Mouse (Mus musculus): ENCODE measurements around the gene Rap2a. TPM values are rescaled to one million over a fixed set of nuclear protein-coding genes. Genes with fewer than 3 reads are reported as not detected.

The Rap2a gene
- total RNA-seq (2021), result 10 to 100 TPM; 85.6 to 89.7 TPM

DNA sequence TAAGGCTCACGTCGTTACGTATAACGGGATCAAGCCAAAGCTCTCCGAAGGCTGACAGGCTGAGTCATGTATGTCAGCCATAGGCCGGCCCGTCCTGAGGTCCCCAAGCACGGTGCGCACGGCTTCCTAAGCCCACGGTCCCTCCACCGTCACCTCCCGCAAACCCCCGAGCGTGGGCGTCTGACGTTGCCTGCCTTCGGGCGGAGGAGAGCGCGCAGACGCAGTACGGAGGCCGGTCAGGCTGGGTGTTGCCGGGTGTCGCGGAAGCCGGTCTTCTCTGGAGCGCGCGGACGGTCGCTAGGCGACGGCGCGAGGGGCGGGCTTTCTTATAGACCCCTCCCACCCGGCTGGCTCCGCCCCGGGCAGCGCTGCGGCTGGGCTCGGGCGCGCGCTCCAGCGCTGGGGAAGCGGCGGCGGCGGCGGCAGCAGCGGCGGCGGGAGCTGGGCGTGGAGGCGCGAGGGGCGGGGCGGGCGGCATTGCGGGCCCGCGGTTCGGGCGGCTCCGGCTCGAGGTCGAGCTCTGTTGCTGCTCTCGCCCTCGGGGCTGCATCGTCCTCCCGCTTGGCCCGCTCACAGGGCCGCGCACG is at the start of gene Rap2a:
Gene Rap2a, plus strand, starts transcription at position 463 of the 587 bp plus-strand sequence.
- DNase-seq, result peak; percentile 96 to 97

DNA sequence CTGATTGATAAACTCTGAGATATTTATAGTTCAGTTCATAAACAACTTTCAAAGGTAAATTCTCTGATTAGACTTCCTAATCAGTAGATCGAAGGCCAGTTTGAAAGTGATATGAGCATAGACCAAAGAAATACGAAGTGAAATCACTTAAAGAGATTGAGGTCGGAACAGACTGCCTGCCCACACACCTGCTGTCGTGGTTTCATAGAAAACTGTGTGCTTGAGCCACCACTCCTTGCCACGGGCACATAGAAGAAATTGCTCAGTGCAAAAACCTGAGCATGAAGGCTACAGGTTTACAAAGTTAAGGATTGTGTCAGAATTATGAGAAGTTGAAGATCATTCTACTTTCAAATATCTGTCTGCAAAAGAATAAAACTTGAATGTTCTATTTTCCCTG is 49.7 kb upstream of the Rap2a start:
- DNase-seq, result peak in 1 of 2 experiments; percentile 30

DNA sequence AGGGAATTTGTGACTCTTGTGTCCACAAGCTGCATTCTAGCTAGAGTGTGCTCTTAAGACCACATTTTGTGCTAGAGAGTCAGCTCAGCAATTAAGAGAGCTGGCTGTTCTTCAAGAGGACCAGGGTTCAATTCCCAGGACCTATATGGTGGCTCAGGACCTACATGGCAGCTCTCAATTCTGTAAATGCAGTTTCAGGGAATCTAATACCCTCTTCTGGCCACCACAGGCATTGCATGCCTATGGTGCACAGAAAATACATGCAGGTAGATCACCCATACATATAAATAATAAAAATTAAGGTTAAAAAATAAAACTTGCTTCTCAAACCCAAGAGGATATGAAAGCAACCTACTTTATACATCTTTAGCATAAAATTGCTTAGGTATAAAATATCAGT is 45.5 kb upstream of the Rap2a start:
- no peak for DNase-seq

DNA sequence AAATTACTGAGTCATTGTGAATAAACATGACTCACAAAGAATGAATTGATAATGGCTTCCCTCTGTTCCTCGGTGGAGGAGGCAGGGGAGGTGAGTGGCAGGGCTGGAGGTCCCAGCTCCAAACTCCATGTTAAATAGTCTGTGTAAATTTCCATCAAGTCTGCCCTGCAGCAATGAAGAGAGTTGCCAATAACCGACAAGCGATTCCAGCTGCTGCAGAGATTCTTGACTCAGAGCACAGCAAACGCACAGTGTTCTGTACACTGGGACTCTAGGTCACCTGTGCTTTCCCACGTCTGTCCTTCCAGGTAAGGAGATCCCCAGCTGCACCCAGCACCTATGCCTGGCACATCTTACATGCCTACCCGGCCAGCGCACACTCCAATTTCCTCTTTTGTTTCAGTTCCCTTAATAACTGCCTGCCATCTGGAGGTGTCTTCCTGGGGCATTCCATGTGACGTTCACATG is 44.3 kb upstream of the Rap2a start:
- no peak for DNase-seq

DNA sequence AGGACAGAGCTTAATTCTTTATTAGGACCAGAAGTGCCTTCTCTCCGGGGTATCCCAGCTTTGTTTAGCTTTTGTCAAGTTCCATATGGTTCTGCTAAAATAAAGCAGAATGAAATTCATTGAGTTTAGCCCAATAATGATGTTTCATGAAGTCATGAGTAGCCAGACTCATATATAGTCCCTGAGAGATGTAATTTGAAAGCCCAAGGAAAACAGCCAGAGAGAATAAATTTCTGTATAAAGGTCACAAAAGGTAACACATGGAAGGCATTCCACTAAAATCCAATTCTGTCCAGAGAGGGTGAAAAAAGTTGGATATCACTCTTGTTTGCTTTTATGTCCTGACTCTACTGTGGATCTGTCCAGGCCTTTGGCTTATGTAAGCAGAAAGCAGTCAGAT is 43.4 kb upstream of the Rap2a start:
- no peak for DNase-seq

DNA sequence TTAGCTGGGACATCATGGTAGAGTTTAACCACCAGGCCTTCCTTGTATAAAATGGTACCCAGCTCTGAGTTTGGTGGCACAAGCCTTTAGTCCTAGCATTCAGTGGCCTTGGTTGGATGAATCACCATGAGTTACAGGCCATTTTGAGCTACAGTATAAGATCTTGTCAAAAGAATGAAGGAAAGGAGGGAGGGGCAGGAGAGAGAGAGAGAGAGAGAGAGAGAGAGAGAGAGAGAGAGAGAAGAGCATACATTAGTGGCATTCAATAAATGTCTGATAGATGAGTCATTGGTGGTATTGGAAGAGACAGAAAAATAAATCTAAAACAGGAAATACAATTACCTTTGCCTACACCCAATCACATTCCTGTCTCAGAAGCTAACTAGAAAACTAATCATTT is 37.5 kb upstream of the Rap2a start:
- DNase-seq, result no peak

DNA sequence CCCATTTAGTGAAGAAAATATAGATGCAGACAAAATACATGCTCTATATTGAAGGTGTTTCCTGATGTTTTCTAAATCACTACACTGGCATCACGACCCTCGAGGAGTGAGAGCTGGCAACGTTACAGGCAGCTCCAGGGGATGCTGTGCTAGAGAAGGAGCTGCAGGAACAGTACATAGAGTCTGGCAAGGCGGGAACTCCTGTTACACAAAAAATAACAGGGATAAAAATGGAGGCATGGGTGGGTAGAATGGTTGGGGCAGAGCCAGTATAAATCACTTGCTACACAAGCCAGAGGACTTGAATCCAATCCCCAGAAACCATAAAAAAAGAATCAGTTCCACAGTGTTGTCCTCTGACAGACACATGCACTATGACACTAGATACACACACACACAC is 37.0 kb upstream of the Rap2a start:
- DNase-seq, result no peak

DNA sequence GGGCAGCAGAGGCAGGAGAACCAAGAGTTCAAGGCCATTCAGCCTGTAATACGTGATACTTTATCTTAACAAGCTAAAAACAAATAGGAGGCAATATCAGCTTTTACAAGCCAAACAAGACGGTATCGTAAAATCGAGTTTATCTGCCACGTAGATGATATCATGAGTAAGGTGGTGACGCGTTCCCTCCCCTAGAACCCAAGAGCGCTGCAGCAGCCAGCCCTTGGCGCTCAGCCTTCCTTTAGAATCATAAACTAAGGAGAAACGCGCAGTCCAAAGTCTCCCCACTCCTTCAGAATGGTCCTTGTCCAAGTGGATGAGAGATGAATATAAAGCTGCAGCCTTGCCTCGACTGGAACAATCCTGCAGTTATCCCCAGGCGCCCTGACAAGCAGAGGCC is 36.4 kb upstream of the Rap2a start:
- DNase-seq, result no peak

DNA sequence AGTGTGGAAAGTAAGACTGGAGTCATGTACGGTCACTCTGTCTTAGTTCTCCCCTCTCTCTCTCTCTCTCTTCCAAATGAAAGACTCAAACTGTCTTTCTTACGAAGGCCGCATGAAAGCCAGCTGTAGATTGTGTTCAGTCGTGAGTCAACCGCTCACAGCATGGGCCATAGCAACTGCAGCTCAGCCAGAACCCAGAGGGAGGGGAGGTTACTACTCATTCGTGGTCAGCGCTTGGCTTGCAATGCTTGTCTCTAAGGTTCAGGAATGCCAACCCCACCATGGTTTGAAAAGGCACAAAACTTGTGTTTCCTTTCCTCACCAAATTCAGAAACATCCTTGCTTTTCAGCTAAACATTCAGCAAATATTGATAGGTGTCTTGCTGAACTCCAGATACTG is 24.0 kb upstream of the Rap2a start:
- DNase-seq, result no peak

DNA sequence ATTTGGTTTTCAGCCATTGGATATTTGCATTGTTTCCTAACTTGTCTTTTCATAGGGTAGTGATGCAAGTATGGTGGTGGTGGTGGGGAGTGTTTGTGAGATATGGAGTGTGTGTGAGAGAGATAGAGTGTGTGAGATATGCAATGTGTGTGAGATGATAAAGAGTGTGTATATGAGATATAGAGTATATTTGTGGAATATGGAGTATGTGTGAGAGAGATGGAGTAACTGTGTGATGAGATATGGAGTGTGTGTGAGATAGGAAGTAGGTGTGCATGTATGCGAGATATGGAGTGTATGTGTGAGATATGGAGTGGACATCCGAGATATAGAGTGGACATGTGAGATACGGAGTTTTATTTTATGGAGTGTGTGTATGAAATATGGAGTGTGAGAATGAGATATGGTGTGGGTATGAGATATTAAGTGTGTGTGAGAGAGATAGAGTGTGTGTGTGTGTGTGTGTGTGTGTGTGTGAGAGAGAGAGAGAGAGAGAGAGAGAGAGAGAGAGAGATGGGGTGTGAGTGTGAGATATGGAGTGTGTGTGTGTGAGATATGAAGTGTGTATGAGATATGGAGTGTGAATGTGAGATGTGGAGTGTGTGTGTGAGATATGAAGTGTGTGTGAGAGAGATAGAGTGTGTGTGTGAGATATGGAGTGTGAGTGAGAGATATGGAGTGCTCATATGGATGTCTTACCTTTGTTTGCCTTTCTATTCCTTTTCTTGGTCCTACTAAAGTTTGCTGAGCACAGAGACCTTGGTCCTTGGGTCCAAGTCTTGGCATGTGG is 14.1 kb upstream of the Rap2a start:
- no peak for DNase-seq

DNA sequence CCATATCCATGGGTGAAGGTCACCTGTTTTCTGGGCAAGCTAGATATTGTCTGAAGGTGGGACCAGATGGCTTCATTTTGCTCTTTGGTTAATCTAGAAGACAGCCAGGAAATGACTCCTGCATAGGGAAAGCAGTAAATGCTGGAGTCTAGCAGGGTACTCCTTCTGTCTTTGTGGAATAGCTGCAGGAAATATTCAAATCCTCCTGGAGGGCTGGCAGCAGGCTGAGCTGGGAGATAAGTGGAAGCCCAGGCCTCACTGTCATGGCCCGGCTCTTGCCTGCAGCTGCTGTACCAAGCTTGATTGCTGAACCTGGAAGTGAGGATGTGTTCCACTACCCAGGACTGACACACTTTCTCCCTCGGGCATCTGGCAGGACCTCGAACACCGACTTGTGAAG is 11.4 kb upstream of the Rap2a start:
- DNase-seq, result no peak

DNA sequence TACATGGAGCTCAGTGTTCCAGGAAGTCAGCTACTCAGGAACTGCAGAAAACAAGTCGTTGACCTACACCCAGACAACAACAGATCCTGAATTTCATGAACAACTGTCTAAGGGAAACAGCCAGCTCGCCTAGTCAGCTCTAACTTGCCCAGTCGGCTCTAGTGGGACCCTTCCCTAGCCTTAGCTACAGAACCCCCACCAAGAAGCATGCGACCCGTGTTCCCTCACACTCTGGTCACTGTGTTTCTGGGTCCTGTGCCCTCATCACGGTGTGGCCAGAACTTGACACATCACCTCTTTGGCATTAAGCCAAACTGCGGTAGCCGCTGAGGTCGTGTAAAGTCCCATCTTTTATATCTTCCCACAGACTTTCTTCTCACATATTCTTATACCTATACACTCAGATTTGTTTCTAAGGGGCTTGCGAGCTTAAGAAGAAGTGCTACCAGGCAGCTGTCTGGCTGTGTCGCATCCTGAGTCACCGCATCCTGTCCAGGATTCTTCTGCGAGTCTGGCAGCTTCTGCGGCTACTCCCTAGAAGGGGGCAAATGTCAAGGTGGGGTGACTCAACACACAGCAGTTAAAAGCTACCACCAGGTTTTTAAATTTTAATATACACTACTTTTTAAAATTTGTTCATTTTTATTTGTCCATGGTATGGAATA is 9.0 kb upstream of the Rap2a start:
- no peak for DNase-seq

DNA sequence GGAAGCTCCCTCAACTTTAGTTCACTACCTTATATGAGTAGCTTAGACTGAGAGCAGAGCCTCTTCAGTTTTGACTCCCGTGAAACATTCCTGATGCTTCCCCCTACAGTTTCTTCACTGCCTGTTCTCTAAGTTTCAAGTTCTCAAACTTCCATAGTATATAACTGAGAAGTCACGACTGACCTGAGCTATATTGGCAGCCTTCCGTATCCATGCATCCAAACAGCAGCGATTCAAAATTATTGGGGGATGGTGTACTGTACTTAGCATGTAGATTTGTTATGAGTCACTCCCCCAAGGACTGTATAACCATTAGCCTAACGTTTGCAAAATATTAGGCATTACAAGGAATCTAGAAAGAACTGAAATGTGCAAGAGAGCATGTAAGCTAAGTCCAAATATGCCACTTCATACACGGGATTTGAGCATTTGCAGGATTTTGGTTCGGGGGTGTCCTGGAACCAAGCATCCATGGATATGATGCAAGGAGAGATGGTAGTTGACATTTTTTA is 2.0 kb upstream of the Rap2a start:
- DNase-seq, result no peak

DNA sequence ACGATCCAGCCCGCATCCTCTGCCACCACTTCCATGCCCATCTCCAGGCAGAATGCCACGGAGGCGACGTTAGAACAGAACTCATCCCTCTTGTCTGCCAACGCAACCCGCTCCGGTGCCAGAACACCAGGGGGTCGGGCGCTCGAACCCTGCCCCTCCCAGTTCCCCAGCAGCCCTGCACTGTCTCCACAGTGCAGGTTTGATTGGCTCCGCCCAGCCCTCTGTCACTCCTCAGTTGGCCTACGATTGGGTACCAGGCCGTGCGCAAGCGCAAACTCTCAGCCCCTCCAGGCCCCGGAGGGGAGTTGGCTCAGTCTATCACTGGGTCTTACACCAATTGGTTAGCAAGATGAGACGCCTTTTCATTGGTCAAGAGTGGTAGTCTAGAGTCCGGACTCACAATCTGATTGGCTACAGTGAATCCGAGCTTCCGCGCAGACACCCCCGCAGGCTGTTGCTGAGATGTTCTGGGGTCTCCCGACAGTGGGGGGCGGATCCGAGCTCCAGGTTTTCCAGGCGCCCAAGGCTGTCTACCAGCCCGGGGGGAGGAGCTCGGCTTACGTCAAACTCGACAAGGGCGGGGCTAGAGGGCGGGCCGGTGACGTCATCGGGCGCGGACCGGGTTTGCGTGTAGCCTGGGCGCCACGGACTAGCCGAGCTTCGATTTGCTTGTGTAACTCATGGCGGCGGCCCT is 809 bp upstream of the Rap2a start:
- DNase-seq, result peak; percentile 98

DNA sequence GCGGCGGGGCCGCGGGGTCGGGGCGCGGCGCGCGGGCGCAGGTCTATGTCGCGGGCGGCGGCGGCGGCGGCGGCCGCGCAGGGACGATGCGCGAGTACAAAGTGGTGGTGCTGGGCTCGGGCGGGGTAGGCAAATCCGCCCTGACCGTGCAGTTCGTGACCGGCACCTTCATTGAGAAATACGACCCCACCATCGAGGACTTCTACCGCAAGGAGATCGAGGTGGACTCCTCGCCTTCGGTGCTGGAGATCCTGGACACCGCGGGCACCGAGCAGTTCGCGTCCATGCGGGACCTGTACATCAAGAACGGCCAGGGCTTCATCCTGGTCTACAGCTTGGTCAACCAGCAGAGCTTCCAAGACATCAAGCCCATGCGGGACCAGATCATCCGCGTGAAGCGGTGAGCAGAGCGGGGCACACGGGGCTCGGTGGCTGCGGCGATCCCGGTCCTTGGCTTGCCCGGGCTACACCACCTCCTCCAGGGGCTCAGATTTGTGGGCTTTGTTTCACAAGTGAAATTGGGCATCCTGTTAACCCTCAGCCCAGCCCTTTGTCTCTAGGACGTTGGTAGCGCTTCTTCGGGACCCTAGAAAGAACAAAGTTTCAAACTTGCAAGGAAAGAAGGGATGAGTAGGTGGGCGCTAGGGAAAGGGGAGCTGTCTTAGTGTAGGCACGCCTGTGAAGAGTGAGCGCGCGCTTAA is 547 bp downstream of the Rap2a start:
- DNase-seq, result peak in 1 of 2 experiments; percentile 40

DNA sequence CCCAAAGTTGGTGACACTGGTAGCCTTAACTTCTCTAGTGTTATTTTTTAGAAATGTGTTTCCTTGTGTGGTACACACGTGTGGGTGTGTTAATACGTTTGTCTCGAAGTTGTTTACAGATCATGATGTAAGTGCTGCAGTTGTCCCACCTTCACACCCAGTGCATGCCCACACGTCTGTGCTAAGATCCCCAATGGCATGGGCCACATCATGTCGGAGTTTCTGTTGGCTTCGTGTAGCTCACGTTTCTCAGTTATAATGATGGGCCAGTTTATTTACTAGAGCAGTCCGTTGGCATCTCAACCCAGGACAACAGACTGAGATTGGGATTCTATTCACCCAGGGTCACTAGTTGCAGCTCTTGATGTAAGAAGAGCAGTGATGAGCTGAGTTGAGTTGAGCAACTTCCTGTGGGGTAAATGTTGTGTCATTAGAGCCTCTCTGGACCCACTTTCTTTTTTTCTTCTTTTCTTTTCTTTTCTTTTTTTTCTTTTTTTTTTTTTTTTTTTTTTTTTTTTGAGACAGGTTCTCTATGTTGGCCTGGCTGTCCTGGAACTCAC is 2.2 kb downstream of the Rap2a start:
- no peak for DNase-seq

DNA sequence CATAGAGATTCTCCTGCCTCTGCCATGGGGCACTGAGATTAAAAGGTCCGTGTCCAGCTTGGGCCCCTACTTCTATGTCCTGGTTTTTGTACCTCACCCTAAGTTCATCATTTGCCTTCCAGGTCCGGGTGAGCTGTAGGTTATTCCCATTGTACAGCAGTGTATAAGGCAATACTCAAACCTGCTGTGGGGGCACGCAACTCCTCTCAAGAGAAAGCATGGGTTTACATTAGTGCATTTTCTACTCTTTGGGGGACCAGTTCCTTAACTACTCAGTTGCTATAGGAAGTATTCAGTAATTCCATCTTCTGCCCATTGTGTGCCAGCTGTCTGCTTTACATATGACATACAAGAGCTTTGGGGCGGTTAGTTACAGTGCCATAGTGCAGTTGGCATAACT is 2.7 kb downstream of the Rap2a start:
- no peak for DNase-seq

DNA sequence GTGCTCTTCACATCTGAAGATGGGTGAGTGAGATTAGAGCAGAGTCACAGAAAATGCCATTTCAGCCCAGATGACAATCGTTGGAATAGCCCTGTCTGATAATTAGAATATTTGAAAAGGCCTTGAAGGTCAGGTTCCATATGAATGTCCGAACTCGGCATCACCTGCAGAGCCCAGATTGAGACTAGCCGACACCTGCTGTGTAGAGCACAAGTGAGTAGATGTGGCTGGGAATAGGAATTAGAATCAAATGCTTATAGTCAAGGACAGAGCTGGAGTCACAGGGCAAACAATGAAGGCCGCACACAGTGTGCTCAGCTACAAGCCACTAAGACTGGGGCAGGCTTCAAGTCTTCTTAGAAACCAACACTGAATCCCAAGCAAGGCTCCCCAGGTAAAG is 6.3 kb downstream of the Rap2a start:
- no peak for DNase-seq

DNA sequence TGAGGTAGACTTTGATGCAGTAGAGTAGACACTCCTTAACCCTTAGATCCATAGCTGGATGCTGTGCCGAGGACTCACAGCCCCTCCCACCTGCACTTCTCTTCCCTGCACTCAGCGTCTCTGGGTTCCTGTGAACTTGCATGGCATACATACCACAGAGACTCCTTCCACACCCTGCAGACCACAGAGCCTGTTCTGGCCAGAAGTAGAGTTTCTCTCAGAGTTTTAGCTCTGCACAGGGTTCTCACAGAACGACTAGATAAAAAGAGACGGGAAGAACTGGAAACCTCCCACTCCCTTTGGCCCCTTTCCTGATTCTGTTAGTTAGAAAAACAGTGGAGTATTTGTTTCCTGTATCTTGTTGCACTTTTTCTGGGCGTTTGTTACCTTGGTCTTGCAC is 18.0 kb downstream of the Rap2a start:
- DNase-seq, result no peak

DNA sequence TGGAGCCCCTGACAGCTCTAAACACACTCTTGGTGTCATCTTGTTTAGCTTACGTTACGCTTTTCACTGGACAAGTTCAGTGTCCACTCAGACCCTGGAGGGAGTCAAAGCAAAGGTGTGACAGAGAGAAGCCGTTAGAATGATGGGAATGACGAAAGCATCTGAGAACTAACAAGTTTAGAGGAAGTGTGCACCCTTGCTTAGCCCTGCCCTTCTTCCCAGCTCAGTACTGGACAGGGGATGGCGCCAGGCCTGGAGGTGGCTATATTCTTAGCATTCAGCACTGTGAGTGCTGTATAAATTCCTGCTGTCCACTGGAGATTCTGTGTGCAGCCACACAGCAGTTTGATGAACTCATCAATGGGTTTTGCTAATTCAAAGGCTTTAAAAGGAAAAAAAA is 18.6 kb downstream of the Rap2a start:
- no peak for DNase-seq

DNA sequence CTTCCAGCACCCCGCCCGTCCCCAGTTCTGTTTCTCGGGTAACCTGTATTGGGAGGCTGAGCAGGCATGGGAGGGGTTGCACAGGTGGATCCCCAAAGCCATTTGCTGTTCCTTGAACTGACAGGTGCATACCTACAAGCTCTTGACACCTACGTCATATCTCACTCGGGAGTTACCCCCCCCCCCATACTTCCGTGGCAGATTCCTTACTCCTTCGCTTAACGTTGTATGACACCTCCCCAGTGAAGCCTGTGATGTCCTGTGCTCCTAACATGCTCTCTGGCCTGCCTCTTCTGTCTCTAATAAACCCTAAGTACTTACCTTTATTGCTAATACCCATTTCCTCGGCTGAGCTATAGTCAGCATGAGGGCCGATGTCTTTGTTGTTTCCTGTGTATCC is 20.9 kb downstream of the Rap2a start:
- DNase-seq, result no peak

DNA sequence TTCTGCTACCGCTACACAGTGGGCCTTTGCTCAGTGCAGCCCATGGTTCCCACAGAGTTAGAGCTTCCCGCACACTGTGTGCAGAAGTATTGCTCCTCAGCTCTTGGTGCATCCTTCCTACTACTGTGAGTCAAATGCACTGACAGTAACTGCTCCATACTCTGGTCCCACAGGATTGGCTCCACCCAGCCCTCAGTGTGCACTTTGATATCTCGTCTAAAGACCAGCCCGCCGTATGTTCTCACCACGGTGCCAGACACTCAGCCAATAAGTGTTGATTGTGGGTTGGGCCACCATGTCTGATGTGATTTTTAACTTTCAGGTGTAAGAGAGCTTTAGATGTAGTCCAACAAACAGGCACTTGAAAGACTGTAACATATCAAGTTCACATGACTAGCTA is 21.4 kb downstream of the Rap2a start:
- no peak for DNase-seq
